Mouse (Mus musculus): ENCODE results near the gene Cmah. TPM values are rescaled to one million over a fixed set of nuclear protein-coding genes. Genes with fewer than 3 reads are reported as not detected.

The Cmah gene
- total RNA-seq, 2 experiments from 2014 or later, result 0.70 to 1.0 TPM

DNA sequence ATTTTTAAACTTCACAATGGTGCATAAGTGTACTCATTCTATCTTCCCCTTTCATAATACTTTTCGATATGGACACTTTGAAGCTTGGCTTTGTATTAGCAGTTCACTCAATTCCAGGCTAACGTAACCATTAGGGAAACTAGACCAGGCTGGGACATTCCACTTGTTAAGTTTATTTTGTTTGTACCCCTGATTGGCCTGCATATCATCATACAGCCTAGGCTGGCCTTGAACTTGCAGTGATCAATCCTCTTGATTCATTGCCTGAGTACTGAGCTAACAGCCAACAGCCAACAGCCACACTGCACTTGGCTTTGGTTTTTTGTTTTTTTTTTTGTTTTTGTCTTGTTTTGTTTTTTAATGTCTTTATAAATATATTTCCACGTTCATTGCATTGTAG, 157.6 kb downstream of the Cmah start:
- no peak for DNase-seq

DNA sequence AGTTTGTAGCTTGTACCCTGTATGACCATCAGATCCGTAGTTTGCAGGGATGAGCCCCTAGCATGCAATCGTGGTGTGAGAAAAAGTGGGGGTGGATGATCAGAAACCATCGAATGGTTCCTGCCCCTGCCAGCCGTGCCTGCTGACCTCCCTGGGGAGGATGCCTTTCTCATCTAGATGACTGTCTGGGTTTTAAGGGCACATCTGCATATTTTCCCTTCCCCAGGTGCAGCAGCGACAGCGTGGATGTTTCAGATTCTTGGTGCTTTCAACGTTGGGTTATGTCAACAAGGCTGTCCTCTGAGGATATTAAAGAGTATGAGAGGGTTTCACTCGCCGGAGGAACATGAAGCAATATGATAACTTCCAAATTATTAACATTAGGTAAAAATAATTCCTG, 158.8 kb downstream of the Cmah start:
- no peak for DNase-seq

DNA sequence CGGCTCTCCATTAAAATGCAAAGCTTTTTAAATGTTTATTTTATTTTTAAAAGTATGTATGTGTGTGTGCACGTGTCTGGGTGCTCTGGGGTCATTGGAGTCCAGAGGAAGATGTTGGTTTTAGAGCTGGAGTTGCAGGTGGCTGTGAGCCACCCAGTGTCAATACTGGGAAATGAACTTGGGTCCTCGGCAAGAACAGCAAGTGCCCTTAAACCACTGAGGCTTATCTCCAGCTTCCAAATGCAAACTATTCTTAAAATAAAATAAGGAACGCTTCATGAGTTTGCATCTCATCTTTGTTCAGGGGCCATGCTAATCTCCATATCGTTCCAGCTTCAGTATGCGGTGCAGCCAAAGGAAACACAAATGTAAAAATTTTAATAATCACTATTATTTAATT, 159.2 kb downstream of the Cmah start:
- DNase-seq, result no peak

DNA sequence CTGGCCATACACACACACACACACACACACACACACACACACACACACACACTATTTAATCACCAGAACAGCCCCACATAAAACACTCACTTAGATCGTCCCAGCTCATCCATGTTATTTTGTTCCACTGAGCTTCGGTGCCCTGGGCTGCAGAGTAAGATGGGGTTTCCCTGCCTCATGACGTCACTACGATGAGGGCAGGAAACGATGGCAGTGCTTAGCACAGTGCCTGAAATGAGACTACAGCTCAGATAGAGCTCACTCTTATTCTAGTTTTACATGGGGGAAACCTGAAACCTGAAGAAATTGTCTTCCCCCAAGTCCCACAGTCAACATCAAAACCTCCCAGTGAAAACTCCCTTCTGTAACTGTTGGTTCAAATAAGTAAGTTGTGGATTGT, 159.9 kb downstream of the Cmah start:
- DNase-seq, result no peak

- DNase-seq, result no peak
These were observed 160.3 kb downstream of the Cmah start for GRCm38 (mm10) chr13:24487546-24487945.

DNA sequence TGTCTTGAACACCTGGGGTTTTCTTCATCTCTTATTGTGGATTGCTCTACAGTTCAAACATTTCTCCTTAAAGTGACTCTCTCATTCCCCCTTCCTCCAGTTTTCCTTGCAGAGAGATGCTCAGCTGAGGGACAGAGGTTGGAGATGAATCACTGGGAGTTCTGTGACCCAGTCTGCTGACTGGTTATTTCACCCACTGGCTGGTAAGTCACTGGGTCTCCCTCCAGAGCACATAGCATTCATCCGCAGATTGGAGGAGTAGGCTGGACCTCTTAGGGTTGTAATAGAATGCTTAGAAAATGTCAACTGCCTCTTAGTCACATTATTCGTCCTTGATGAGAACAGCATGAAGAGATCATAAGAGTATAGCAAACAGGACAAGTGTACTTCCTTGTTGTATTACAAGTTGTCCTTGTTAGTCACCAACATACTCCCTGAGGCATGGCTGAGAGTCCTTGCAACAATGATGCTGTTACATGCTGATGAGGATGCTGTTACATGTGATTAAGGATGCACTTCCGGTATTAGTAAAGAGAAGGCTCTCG, 161.4 kb downstream of the Cmah start:
- no peak for DNase-seq

DNA sequence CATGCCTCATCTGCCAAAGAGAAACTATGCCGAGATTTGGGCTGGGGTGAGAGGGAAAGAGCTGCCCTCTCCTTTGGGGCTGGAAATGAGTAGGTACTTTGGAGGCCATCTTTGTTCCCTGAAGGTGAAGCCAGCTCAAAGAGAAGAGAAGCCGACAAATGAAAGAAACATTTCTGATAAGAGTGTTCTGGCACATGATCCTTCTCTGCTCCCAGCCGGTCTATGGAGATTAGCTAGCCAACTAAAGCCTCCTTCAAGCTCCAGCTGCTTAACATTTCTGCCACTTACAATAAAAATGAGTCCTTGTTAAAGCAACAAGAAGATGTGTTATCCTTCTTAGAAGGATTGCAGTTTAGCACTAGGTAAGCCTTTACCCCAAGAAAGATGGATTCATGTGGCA, 162.3 kb downstream of the Cmah start:
- no peak for DNase-seq

DNA sequence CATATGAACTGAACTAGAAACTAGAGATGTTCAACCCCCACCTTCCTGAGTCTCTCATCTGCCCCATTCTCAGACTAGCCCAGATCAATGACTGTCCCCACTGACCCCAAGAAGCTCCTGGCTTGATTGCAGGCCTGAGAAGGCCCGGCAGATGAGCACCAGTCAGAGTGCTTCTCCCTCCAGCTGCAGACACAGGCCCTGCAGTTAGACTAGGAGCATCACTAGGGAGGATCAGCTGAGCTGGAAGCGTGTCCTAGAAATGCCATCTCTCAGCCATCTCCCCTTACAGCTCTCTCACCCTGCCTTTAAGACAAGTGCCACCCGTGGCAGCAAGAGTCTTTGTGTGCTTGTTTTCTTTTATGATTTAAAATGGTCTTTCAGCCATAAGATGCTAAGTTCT, 162.8 kb downstream of the Cmah start:
- DNase-seq, result no peak

- DNase-seq, result no peak
These were observed 163.9 kb downstream of the Cmah start for GRCm38 (mm10) chr13:24491101-24491500.

DNA sequence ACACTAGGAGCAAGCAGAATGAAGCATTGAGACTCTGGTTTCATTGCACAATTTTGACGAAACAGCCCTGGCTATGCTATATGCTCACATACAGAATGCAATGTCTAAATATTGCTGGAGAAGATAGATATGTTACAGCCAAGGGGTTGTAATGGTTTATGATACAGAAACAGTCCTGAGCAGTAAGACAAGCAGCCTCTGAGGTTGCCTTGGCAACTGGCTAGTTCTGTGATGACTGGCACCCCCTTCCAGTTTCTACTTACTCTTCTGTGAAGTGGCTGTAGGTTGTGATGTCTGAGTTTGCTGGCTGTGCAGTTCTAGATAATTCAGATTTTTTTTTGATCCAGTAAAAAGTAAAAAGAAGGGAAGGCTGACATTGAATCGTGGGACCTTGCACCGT, 166.6 kb downstream of the Cmah start:
- no peak for DNase-seq

DNA sequence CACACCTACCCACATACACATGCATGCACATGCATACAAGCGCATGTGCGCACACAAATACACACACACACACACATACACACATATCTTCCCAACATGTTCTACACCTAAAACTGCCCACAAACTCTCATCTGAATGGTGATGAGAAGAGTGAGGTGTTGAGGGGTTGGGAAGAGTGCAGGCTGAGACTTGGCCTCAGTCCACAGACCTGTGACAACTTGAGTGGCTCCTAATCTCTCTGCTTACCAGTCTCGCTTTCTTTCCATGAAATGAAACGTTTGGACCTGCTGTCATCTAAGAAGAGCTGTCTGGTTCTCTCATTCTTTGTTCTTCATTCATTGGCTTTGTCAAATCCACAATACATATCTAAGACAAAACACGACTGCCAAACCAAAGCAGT, 169.1 kb downstream of the Cmah start:
- DNase-seq, result peak; percentile 36

- DNase-seq, result no peak
These were observed 169.8 kb downstream of the Cmah start for GRCm38 (mm10) chr13:24497001-24497400.

DNA sequence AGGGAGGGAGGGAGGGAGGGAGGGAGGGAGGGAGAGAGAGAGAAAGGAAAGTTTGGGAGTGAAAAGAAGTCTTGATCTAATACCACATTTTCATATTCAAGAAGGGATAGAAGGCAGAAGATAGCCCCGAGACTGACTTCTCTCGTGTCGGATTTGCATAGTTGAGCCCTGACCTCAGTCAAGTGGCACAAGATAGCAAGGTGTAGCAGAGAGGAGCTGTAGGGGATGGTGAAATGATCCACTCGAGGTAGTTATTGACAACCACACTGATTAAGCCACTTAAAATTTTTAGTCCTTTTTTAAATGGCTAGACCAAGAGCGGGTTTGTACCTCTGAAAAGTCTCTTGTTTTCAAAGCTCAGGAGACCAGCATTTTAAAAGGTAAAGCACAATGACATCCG, 171.1 kb downstream of the Cmah start:
- no peak for DNase-seq

DNA sequence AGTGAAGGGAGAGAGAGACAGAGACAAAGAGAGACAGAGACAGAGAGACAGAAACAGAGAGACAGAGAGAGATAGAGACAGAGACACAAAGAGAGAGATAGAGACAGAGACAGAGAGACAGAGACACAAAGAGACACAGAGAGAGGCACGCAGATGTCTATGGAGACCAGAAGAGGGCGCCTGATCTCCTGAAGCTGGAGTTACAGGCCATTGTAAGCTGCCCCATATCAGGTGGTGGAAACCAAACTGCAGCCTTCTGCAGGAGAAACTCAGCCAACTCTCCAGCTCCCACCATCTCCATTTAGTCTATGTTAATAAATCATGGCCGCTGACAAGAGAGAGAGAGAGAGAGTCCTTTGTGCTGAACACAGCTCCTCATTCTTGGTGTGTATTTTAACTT, 172.3 kb downstream of the Cmah start:
- peak; percentile 30 for DNase-seq

DNA sequence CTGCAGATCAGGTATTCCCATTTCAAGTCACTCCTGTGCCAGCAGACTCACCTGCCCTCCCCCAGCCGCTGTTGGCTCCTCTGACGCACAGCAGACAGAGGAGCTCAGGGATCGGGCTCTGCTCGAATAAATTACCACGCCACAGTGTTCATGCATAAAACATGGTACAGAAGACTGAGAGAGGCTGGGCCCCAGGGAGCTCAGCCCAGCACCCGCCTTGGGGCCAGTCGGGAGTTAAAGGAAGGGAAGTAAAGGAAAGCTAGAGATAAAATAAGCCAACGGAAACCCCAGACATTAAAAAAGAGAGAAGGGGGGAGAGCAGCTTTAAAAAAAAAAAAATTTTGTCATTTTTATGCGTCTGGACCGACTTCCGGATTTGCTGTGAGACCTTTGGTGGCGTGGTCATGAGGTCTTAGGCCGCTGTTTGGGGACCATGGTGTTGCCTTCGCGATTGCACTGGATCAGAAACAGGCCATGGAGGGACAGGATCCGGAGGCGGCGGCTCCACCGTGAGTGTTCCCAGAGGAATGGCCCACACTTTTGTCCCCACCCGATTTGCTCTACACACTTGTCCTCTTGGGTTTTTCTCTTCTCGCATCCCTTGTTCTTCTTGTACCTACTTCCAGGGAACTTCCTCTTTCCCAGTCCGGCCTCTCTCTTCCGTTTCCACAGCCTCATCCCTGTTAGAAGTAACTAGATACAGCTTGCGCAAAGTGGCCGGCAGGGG, 174.1 kb downstream of the Cmah start:
- DNase-seq, result no peak

DNA sequence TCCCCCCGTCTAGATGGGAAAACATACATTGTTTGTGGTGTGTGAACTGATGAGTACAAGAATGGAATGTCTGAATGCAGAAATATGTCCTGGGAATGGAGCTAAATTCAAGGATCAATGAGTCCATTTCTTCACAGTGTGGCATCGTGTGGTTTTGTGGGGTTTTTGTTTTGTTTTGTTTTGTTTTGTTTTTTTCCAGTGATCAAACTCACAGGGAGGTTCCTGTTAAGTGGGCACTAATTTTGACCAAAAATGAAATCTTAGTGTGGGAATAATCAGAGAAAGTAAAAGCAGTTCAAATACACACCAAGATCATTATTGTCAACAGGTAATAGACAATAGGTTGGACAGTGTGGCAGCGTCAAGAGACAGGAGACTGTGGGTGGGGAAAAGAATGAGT, 174.7 kb downstream of the Cmah start:
- no peak for DNase-seq

DNA sequence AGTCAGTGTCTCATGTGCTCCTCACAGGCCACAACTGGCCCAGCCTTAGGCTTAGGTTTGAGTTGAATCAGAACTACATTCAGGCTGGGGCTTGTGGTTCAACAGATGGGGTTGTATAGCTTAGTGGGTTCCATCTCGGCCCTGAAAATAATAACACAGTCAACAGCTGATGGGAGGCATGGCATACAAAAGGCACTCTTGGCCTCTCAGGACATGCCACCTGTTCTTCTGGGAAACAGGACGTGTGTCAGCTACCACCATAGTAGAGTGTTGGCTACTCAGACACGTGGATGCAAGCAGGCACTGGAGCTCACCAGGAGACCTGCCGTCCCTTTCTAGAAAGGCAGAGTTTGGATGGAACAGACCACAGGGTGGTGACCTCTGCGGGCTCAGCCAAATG, 178.6 kb downstream of the Cmah start:
- DNase-seq, result no peak

DNA sequence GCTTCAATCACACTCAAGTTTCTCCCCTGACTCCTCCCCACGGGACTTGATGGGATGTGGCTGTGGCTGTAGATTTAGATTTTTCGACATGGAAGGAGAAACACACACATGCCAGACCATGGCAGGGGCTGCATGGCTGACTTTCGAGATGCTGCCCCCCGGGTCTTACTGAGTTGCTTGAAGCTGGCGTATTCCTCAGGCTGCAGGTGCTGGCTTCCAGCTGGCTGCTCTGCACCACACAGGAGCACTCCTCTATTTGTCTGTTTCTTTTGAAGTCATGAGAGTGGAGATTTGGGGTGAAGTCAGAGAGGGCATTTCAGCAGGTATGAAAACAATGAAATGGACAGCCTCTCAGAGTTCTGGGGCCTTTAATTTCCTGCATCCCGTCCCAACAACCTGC, 180.0 kb downstream of the Cmah start:
- DNase-seq, result no peak

DNA sequence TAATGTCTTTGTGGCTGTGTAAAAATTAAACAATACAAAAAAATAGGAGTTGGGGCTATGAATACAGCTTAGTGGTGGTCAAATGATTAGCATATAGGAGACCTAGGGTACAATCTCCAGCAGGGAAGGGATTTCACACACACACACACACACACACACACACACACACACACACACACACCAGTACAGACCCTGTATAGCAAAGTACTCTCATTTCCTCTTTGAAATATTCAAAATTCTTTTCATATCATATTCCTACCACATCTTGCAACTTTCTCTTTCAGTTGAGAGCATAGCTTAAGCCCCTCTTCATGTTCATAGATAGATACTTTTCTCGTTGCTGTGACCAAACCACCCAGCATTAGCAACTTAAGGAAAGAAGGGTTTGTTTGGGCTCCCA, 181.7 kb downstream of the Cmah start:
- DNase-seq, result no peak

GRCm38 (mm10) chr13:24511367-24511766, 184.2 kb downstream of the Cmah start:
- DNase-seq, result no peak

- no peak for DNase-seq
These were observed 184.8 kb downstream of the Cmah start for GRCm38 (mm10) chr13:24511932-24512520.

GRCm38 (mm10) chr13:24513717-24514116, 186.5 kb downstream of the Cmah start:
- DNase-seq, result no peak

DNA sequence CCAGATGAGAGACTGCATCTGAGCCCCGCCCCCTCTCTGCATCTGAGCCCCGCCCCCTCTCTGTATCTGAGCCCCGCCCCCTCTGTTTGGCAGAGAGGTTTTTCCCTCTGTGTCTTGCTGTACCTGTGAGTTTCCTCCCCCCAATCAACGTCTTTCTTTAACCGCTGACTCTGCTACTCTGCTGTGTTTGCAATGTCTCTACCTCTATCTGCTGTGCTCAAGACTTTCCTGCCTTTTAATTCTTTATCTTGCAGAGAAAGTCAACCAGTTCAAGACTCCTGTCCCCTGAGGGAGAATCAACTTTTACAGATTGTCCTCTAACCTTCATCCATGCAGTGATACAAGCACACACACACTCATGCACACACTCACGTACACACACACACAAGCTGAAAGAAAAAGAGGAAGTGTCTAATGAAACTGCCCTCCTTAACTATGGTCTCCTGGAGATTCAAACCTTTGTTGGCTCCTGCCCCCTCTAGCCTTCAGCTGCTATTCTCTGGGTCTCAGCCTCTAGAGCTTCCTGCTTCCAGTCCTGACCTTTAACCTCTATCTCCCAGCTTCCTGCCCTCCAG, 188.0 kb downstream of the Cmah start:
- no peak for DNase-seq

DNA sequence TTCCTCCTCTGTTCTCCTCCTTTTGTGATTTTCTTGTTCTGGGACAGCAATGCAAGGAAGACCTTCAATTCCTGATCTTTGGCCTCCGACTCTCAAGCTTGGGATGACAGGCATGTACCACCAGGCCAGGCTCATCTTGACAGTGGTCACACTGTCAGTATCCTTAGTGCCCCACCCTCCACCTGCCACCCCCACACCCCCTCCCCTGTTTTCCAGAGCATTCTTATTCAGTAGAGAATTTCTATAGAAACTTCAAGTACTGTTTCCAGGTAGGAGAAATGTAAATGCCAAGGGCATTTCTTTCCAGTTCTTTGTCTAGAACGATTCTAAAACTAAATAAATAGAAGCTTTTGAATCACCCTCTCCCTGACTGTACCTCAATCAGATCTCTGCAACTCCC, 190.6 kb downstream of the Cmah start:
- DNase-seq, result no peak

All from heart, postnatal 4 days (tissue).